Mouse (Mus musculus) central nervous system, embryonic 11.5 days (tissue): ENCODE results near the gene Aldoc. TPM values are rescaled to one million over a fixed set of nuclear protein-coding genes. Genes with fewer than 3 reads are reported as not detected.

ENCODE experiments used
- polyA plus RNA-seq: library from polyadenylated mRNA; depleted of rRNA; stranded (reverse); fragments of >200 nt; gene quantifications from 2 replicates; pipeline ENCODE4 v1.2.3, GENCODE M21; 2012; rRNA removed

Gene Aldoc
- polyA plus RNA-seq = 3.7 and 5.3 TPM in 2 replicates

GRCm38 (mm10) chr11:78322860-78323259, at the start of gene Aldoc:
Gene Aldoc, plus strand, starts transcription at chr11:78322968.

DNA sequence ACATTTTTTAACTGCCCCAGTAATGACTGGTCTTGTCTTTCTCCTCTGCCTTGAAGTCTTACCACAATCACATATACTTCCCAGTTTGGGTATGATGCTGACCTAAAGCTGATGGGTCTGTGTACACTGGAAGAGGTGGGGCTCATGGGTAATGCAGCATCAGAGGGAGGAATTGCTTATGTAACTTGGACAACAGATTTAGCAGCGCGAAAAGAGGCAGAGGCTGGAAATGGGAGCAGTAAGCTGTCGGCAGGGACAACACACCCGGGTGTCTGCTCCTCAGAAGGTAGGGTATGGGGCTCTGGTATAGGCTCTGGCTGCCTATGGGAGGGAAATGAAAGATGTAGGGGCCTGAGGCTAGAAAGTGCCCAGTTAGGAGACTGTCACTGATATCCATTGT, 32.1 kb upstream of the Aldoc start, which contains the start of gene BC030499:
BC030499 (plus strand) TSS at position 188 of the 400 bp plus-strand sequence.

DNA sequence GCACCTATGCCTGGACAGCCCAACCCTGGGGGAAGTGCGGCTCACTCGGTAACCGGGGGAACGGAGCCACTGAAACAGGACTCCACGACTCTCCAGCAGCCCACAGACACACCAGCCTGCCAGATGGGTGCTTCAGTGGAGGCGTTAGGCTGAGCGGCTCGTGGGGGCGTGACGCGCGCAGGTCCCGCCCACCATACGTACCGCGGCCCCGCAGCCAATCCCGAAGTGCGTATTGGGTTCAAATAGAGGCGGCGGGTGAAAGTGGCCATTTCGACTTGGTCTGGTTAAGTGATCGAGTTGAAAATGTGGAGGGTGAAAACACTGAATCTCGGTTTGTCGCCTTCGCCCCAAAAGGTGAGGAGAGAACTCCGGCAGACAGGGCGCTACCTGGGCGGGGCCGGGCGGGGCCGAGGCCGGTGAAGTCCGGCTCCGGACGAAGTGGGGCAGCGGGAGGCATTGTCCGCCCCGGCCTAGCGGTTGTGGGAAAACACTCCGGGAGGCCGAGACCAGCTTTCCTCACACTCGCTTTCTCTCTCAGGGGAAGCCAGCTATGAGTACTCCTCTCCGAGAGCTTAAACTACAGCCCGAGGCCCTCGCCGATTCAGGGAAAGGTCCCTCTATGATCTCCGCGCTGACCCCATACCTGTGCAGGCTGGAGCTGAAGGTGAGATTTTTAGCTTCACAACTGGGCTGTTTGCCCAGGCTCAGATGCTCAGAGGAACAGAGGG, 21.2 kb upstream of the Aldoc start, which contains the start of gene Spag5:
Spag5 (plus strand) TSS at position 173 of the 728 bp plus-strand sequence.

DNA sequence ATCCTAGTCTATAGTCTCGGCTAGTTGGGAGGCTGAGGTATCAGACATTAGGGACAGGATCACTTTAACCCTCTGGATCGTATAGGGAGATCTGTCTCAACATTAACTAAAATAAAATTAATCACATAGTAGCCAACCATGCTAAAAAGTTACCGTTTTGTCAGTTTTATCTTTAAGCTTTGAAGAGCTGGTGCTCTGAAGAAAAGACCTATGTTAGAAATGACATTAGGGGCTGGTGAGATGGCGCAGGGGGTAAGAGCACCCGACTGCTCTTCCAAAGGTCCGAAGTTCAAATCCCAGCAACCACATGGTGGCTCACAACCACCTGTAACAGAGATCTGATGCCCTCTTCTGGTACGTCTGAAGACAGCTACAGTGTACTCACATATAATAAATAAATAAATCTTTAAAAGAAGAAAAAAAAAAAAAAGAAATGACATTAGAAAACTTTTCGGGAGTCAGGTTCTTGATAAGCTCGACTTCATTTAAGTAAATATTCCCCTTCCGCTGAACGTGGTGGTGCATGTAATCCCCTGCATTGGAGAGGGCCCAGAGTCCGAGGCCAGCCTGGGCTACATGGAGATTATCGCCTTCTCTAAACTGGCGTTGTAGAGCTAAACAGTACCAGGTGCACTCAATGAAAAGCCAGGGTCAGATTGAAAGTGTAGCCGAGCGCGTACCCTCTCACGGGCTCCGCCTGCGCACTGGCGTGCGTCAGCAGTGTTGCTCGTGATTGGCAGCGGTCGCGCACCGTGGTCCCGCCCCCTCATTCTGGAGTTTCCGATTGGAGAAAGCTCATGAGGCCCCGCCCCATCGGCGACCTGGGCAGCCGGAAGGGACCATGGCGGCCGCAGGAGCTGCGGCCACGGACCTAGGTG, 5.1 kb downstream of the Aldoc start, which contains the start of gene Pigs:
Pigs (plus strand) TSS at position 782 of the 878 bp plus-strand sequence.

GRCm38 (mm10) chr11:78343381-78344327, 20.9 kb downstream of the Aldoc start, which contains the start of gene Unc119:
Gene Unc119, plus strand, starts transcription at chr11:78343482.

Other genes with a start within 250 kb of the Aldoc start
- gene Eral1, start 242.6 kb upstream of the Aldoc start, polyA plus RNA-seq = 23.8 and 28.7 TPM in 2 replicates
- 12.7 and 20.4 TPM in 2 replicates for gene Fam222b, start 228.3 kb upstream of the Aldoc start, polyA plus RNA-seq
- 127 and 187 TPM in 2 replicates for gene Traf4, start 157.4 kb upstream of the Aldoc start, polyA plus RNA-seq
- gene Nek8, start 146.3 kb upstream of the Aldoc start, polyA plus RNA-seq = 14.6 and 20.9 TPM in 2 replicates
- gene Tlcd1, start 146.3 kb upstream of the Aldoc start, polyA plus RNA-seq = 21.7 and 22.8 TPM in 2 replicates
- 3,764 and 3,899 TPM in 2 replicates for gene Rpl23a, start 139.4 kb upstream of the Aldoc start, polyA plus RNA-seq
- gene Rab34, start 134.5 kb upstream of the Aldoc start, polyA plus RNA-seq = 59.8 and 90.6 TPM in 2 replicates
- 1.7 and 3.0 TPM in 2 replicates for gene Proca1, start 129.6 kb upstream of the Aldoc start, polyA plus RNA-seq
- gene Sdf2, start 77.2 kb upstream of the Aldoc start, polyA plus RNA-seq = 76.8 and 95.7 TPM in 2 replicates
- gene Supt6, start 77.0 kb upstream of the Aldoc start, polyA plus RNA-seq = 29.4 and 30.4 TPM in 2 replicates
- 60.1 and 65.0 TPM in 2 replicates for gene 2610507B11Rik, start 61.2 kb upstream of the Aldoc start, polyA plus RNA-seq
- gene BC030499, start 32.1 kb upstream of the Aldoc start, polyA plus RNA-seq = 0.68 and 0.82 TPM in 2 replicates
- 91.4 and 95.4 TPM in 2 replicates for gene Spag5, start 21.4 kb upstream of the Aldoc start, polyA plus RNA-seq
- 37.7 and 53.2 TPM in 2 replicates for gene Pigs, start 5.4 kb downstream of the Aldoc start, polyA plus RNA-seq
- 91.0 and 110 TPM in 2 replicates for gene Unc119, start 20.5 kb downstream of the Aldoc start, polyA plus RNA-seq
- gene Foxn1, start 63.6 kb downstream of the Aldoc start, polyA plus RNA-seq = 0.07 TPM in 1 of 2 replicates, not detected in the other
- 0.04 TPM in 1 of 2 replicates, not detected in the other for gene Slc13a2, start 99.2 kb downstream of the Aldoc start, polyA plus RNA-seq
- gene Slc46a1, start 142.7 kb downstream of the Aldoc start, polyA plus RNA-seq = 7.5 and 11.2 TPM in 2 replicates
- gene Sarm1, start 174.8 kb downstream of the Aldoc start, polyA plus RNA-seq = 10.7 and 11.2 TPM in 2 replicates
- 49.4 and 66.4 TPM in 2 replicates for gene Vtn, start 176.1 kb downstream of the Aldoc start, polyA plus RNA-seq
- 0.10 and 0.11 TPM in 2 replicates for gene Sebox, start 180.5 kb downstream of the Aldoc start, polyA plus RNA-seq
- gene Tmem199, start 189.2 kb downstream of the Aldoc start, polyA plus RNA-seq = 54.8 and 64.1 TPM in 2 replicates
- 82.8 and 83.1 TPM in 2 replicates for gene Poldip2, start 189.2 kb downstream of the Aldoc start, polyA plus RNA-seq
- 39.3 and 54.4 TPM in 2 replicates for gene Tnfaip1, start 213.4 kb downstream of the Aldoc start, polyA plus RNA-seq
- 69.3 and 94.2 TPM in 2 replicates for gene Ift20, start 213.4 kb downstream of the Aldoc start, polyA plus RNA-seq
- 21.7 and 31.9 TPM in 2 replicates for gene Tmem97, start 227.8 kb downstream of the Aldoc start, polyA plus RNA-seq